Mouse (Mus musculus): ENCODE results near the gene Wdcp.
"Not testable (repeated sequence)": the region's sequence is repeated elsewhere in the genome, so short reads cannot be mapped to it uniquely, and the experiment has no call there.

Gene Wdcp

DNA sequence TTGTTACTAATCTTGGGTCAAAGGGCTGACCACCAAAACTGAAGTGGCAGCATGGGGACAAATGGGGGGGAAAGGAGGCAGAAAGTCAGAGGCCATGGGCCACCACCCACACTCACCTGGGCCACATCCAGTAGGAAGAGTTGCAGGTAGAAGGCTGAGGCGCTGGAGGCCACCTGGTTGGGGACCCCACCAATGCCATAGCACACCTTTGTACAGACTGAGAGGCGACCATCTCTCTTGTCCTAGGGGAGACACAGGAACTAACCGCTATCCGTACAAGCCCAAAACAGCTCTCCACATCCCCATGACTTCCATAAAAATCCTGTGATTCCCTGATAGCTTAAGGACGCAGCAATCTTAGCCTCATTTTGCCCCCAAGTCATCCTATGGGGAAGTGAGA, 28.2 kb downstream of the Wdcp start:
- DNase-seq, result no peak

DNA sequence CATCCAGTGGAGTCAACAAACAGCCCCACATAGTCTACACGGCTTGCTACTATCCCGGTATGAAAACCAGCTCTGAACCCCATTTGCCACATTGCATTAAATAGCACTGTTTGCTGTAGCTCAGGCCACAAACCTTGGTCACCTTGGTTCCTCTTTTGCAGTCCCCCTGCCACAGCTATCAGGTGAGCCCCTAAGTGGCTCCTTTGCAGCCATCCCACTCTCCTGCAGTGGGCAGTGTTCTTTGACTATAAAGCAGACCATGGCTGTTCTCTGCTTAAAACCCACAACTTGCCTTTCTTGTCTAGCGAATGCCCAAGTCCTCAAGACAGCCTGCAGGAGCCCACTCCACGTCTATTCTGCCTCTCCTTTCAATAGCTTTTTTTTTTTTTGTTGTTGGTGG, 29.2 kb downstream of the Wdcp start:
- DNase-seq, result no peak

DNA sequence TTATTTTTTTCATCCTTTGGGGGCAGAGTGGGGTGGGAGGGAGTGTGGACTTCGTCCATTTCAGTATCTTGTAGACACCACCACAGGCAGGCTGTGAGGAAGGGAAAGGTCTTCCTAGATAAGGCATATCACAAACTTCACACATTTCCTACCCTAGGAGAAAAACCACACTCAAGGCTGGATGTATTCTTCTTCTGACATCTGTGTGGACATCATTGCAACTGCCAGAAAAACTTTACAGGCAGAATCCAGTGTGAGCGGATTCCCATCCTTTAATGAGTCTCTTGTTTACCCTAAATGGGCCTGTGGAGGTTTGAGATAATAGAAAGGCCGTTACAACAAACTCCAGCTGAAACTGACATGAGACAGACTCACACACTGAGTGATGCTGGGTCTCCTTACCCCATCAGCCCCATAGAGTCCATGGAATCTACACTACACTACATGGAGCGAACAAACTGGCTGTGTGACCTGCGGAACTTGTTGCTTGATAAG, 29.9 kb downstream of the Wdcp start:
- no peak for DNase-seq

DNA sequence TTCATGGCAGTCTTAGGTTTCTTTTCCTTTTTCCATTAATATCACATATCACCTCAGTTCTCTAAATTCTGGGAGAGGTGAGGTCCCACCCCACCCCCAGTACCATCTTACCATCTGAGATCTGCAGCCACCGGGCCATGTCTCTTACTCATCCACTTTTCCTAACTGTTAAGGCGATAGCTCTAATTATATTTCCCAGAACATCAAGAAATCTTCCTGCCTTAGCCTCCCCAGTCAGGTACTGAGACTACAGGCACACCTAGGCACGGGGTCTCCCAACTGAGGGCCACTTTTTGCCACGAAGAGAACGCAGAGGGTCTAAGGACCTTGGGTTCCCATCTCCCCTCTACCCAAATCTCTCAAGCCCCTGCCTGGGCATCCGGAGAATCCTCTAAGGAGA, 30.4 kb downstream of the Wdcp start:
- no peak for DNase-seq

DNA sequence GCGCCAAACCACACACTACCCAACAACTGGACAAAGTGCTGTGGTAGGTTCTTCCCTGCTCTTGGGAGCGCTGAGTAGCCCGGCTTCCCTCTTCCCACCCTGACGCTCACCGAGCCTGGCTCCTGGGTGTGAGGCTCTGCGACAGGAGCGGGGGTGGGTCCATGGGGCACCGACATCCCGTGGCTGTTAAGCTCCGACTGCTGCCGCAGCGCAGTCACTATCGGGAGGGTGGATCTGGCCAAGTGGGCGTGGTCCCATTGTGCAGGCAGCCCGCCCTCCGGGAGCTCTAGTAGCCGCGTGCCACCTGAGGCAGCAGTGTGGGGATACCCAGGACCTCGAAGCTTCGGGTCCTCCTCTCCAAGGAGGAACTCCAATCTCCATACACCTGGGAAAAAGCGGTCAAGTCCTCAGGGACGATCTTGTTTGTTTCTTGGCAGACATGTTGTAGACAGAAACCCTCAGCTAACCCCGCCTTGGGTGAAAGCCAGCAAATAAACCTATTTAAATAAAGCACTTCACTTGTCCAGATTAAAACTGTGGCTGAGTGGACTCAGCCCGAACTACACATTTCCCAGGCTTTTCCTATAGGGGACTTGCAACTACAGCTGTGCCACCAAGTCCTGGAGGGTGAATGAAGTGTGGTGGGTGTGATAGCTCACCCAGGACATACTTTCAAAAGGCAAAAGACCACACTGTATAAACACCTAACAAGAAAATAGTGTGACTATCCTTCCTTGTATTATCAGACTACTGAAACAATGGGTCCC, 31.2 kb downstream of the Wdcp start, which contains the start of gene Mfsd2b:
Gene Mfsd2b, minus strand, starts transcription at position 199 of the 767 bp plus-strand sequence.
- DNase-seq, result peak; percentile 74

DNA sequence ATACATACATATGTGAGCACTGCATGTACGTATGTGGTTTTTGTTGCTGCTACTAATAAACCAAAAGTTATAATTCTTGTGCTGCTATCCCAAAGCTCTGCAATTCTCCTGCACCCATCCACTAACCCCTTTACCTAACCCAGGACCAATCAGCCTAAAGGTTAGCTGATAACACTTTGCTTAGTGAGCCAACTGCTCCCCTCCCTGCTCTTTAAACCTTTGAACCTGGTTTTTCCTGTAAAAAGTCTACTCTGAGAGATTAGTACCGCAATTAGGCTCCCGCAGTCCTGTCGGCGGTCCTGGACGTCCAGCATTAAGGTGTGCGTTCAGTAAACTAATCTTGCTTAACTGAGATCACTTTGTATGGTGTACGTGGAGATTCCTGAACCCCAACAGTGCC, 32.5 kb downstream of the Wdcp start:
- no peak for DNase-seq

DNA sequence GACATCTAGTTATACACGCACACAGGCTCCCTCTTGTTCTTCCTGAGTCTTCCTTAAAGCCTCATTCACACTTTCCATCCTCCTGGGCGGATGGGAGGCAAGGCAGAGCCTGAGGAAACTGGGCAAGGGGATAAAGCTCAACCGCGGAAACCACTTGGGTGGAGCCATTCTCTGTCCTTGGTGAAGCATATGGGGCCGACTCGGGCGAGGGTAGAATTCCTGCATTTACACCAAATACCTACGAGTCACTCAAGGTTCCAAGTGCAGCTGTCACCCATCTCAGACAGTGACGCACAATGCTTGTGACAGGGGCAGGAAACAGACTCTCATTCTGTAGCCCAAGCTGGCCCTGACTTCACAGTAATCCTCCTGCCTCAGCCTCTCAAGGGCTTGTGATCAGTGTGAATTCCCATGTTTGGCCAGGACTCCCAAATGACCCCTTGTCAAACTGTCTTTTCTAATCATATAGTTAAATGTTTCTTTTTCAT, 35.2 kb downstream of the Wdcp start:
- no peak for DNase-seq

DNA sequence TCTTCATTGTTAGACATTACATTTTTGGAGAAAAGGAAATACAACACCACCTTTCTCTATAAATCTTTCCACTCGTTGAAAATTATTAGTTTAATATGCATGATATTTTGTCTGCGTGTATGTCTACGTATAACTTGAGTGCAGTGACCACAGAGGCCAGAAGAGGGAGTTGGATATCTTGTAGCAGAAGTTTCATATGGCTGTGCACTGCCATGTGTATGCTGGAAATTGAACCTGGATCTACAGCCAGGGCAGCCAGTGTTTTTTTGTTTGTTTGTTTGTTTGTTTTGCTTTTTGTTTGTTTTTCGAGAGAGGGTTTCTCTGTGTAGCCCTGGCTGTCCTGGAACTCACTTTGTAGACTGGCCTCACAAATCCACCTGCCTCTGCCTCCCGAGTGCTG, 35.9 kb downstream of the Wdcp start:
- DNase-seq, result peak; percentile 15

DNA sequence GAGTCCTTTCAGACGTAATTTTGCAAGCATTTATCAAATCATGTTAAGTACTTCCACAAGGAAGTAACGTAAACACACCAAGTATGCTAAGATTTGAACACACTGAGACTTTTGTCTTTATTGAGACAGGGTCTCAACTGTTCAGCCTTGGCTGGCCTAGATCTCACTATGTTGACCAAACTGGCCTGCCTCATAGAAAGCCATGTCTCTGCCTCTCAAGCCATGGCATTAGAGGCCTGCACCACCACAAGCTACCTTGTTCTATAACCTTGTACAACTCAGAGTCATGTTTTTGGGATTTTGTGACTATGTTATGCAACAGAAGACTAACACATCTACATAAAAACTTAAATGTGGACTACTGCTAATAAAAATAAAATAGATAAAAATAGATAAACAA, 39.0 kb downstream of the Wdcp start:
- DNase-seq, result no peak

DNA sequence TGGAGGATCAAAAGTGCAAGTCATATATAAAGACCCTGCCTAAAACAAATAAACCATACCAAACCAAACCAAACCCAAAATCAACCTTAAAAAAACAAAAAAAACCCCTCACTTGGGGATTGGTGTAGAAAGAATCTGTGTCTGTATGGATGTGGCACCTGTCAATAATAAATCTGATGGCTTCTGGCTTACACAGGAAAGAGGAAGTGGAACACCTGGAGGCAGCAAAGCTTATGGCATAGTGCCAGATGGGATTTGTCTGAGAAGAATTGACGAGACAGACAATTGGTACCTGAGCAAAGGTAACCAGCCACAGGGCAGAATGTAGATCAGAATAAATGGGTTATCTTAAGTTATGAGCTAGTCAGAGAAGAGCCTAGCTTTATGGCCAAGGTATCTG, 42.0 kb downstream of the Wdcp start:
- DNase-seq, result no peak

DNA sequence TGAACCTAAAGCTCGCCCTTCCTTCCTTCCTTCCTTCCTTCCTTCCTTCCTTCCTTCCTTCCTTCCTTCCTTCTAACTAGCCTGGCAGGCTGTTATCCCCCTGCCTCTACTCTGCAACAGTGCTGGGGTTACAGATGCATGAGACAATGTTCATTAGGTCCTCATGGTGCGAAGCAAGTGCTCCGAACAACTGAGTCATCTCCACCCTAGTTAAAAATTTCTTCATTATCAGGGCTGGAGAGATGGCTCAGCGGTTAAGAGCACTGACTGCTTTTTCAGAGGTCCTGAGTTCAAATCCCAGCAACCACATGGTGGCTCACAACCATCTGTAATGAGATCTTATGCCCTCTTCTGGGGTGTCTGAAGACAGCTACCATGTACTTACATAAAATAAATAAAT, 43.5 kb downstream of the Wdcp start:
- DNase-seq, result not testable (repeated sequence)

DNA sequence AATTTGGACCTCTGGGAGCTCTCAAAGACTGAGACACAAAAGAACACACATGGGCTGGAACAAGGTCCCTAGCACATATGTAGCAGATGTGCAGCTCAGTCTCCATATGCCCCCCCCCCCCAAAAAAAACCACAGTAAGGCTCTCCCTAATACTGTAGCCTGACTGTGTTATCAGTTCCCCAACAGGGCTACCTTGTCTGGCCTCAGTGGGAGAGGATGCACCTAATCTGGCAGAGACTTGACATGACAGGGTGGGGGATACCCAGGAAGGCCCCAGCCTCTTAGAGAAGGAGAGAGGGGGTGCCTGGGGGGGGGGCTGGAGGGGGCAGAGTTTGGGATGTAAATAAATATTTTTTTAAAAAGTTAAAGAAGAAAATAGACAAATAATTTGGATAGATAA, 45.6 kb downstream of the Wdcp start:
- no peak for DNase-seq

DNA sequence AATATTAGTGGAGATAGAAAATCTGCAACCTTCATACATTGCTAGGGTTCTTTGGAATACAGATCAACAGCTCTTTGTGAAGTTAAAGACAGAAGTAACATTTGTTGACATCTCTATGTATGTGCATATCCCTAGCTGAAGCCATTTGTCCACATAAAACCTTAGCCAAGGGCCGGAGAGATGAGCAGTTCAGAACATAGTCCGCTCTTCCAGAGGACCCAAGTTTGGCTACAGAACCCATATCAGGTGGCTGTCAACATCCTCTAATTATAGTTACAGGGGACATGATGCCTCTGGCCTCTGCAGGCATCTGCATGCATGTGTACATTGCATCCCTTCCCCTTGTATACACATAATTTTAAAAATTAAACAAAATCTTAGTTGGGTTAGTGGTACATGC, 46.1 kb downstream of the Wdcp start:
- no peak for DNase-seq

DNA sequence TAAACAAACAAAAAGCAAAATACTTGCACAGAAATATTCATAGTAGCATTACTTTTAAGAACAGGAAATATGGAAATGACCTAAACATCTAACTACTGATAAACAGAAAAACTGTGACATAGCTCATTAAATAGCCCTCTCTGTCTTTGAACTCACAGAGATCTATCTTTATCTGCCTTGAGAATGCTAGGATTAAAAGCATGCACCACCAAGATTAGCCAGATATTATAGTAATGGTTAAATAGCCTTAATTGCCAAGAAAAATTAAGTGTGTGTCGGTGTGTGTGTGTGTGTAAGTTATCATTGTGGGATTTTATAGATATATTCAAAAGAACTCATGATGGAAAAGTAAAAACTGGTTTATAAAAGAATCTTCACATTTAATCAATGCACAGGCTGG, 46.8 kb downstream of the Wdcp start:
- DNase-seq, result no peak

DNA sequence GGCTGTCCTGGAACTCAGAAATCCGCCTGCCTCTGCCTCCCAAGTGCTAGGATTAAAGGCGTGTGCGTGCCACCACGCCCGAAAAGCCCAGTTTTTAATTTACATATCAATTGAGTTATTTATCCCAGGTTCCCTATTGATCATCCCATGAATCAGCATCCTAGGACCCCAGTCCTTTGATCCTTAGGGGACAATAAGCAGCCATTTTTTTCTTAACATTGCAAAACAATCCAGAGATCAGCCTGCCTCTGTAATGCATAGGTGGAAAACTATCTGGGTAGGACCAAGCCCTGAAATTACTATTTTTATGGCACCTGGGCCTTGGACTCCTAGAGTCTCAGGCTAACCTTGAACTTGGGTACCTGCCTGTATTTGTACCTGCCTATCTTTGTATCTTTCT, 54.9 kb downstream of the Wdcp start:
- no peak for DNase-seq

DNA sequence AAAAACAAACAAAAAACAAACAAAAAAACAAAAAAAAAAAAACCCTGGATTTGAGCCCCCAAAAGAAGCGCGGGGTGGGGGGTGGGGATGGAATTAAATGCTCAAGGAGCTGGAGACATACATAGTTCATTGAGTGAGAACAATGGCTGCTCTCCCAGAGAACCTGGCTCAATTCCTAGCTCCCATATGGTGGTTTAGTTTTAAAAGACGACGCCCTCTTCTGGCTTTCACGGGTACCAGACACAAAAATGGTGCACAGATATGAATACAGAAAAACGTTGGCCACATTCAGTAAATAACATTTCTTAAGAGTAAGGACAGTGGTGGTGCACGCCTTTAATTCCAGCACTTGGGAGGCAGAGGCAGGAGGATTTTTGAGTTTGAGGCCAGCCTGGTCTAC, 62.8 kb downstream of the Wdcp start:
- DNase-seq, result no peak

DNA sequence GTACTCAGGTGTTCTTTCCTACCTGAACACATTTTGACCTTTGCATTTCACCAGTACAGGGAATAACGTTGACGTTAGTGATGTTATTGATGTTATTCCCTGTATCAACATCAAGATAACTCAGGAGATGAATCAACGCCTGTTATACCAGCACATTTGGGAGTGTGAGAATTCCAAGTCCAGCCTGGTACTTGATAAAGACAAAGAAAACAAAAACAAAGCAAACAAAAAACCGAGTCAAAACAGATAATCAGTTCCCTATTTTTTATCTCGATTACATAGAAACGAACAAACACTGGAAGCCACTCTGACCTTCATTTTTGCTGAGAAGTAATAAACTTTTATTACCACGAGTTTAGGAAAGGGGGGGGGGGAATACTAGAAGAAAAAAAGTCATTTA, 63.4 kb downstream of the Wdcp start:
- no peak for DNase-seq

DNA sequence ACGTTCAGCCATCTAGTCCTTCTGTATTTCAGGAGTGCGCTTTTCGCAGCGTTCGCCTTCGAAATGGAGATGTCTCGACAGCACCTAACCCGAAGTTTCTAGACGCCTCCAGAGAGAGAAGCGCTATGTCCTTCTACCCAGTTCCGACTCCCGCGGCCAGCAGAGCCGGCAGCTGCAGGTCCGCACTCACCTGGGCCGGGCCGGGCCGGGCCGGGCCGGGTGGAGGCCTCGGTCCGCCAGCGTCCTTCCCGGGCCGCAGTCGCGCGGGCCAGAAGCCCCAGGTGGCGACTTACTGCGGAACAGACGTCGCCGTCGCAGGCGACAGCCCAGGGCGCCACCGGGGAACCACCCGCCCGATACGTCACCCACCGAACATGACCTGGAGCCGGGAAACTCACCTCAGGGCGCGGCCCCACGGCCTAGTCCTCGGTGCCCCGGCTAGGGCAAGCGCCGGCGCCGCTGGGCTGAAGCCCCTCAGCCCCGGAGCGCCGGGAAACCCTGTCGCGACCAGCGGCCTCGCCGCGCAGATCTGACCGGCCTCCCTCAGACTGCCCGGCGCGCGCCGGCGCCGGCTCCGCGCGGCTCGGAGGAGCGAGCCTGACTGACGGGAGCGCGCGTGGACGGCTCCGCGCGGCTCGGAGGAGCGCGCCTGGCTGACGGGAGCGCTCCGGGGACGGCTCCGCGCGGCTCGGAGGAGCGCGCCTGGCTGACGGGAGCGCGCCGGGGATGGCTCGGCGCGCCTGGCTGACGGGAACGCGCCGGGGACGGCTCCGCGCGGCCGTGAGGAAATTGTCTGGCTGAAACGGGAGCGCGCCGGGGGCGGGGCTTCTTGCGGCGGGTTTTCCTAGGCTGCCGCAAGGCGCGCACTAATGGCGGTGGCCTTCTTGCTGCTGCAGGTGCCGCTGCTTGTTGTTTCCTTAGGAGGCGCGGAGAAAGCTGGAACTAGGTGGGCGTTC, 64.1 kb downstream of the Wdcp start, which contains the start of gene Ubxn2a:
Gene Ubxn2a, minus strand, starts transcription at position 755 of the 956 bp plus-strand sequence.
- peak; percentile 96 for DNase-seq

DNA sequence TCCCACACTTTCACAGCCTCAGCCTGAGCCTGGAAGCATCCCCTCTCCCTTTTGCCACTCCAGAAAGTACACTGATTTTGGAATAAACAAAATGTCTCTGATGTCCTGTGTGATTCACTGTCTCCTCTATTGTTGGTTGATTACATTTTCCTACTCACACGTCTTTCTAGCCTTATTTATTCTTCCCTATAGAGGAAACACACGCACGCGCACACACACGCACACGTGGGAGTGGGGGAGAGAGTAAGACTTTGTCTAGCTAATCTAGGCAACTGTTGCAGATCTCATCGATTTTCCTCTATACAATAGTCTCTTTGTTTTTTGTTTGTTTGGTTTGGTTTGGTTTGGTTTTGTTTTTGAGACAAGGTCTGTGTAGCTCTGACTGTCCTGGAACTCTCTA, 65.3 kb downstream of the Wdcp start:
- no peak for DNase-seq
